Mouse (Mus musculus) left cerebral cortex, adult 18-20 months (tissue): ENCODE results near the gene Trpc1. TPM values are rescaled to one million over a fixed set of nuclear protein-coding genes. Genes with fewer than 3 reads are reported as not detected.

Source experiments
- total RNA-seq, 2 experiments: library from RNA; stranded (reverse); gene quantifications; 2 replicates each; pipeline ENCODE4 v1.2.3; 2021

The Trpc1 gene
- total RNA-seq, 2 experiments from 2014 or later: 48.6 TPM

Other genes with a start within 250 kb of the Trpc1 start
- gene U2surp, start 238.4 kb downstream of the Trpc1 start, total RNA-seq: 10 to 100 TPM; 59.8 to 61.0 TPM
- 10 to 100 TPM; 31.8 to 32.1 TPM for gene Paqr9, start 190.7 kb downstream of the Trpc1 start, total RNA-seq
- 1 to 10 TPM; 2.1 to 3.5 TPM for gene Pcolce2, start 112.8 kb downstream of the Trpc1 start, total RNA-seq
- 10 to 100 TPM in 1 of 2 experiments, 1 to 10 TPM in 1; 9.0 to 11.0 TPM for gene Pls1, start 94.9 kb upstream of the Trpc1 start, total RNA-seq
- 10 to 100 TPM; 11.0 to 12.2 TPM for gene Atr, start 107.2 kb upstream of the Trpc1 start, total RNA-seq
- 10 to 100 TPM; 20.6 to 24.1 TPM for gene Xrn1, start 204.4 kb upstream of the Trpc1 start, total RNA-seq